Mouse (Mus musculus): Measurements from ENCODE around the gene Engase. TPM values are rescaled to one million over a fixed set of nuclear protein-coding genes. Genes with fewer than 3 reads are reported as not detected.

Engase gene
- polyA plus RNA-seq, 1 experiment, result 8.3 TPM

- Histone ChIP-seq H3K4me1 (ENCODE audit: control insufficient read depth, insufficient read depth, low read length) (peaks cover 17% of the 10 kb centered on the region; the same call in 1 of the 2 replicates), H3K27me3 (ENCODE audit: control insufficient read depth, insufficient read depth, low read length) (no peaks in the 10 kb centered on the region), H3K4me3 (replicated peaks; ENCODE audit: insufficient read depth, low read depth, low read length) (no peak overlapping the region), H3K27ac (ENCODE audit: insufficient read depth, low read length) (no peak overlapping the region)
- TF ChIP-seq CTCF (IDR thresholded peaks at IDR 0.05; ENCODE audit: borderline replicate concordance, insufficient read depth, low read depth, low read length) (no peak), POLR2A (IDR thresholded peaks at IDR 0.05; ENCODE audit: borderline replicate concordance, insufficient read depth, low read length) (no peak)
- DNase-seq, result no peak
- 60% methylated on average over 2 of the region's 2 CpGs for WGBS
These were observed 16.8 kb downstream of the Engase start for GRCm38 (mm10) chr11:118493458-118493857.

GRCm38 (mm10) chr11:118494001-118494737 is 17.5 kb downstream of the Engase start:
- H3K4me3 ChIP-seq (replicated peaks; ENCODE audit: insufficient read depth, low read depth, low read length), result no peak overlapping the region
- 81% methylated on average over 12 of the region's 12 CpGs for WGBS
- TF ChIP-seq CTCF (IDR thresholded peaks at IDR 0.05; ENCODE audit: borderline replicate concordance, insufficient read depth, low read depth, low read length) (no peak), POLR2A (IDR thresholded peaks at IDR 0.05; ENCODE audit: borderline replicate concordance, insufficient read depth, low read length) (no peak)
- H3K4me1 ChIP-seq (ENCODE audit: control insufficient read depth, insufficient read depth, low read length), result peaks cover 18% of the 10 kb centered on the region; the same call in 1 of the 2 replicates
- no peak for DNase-seq
- no peaks in the 10 kb centered on the region for H3K27me3 ChIP-seq (ENCODE audit: control insufficient read depth, insufficient read depth, low read length)
- H3K27ac ChIP-seq (ENCODE audit: insufficient read depth, low read length), result no peak overlapping the region

GRCm38 (mm10) chr11:118495065-118495464 is 18.4 kb downstream of the Engase start:
- H3K27ac ChIP-seq (ENCODE audit: insufficient read depth, low read length), result no peak overlapping the region
- no peak for TF ChIP-seq CTCF (IDR thresholded peaks at IDR 0.05; ENCODE audit: borderline replicate concordance, insufficient read depth, low read depth, low read length)
- no peak for TF ChIP-seq POLR2A (IDR thresholded peaks at IDR 0.05; ENCODE audit: borderline replicate concordance, insufficient read depth, low read length)
- no peak for DNase-seq

GRCm38 (mm10) chr11:118496066-118496689 is 19.5 kb downstream of the Engase start:
- TF ChIP-seq POLR2A (IDR thresholded peaks at IDR 0.05; ENCODE audit: borderline replicate concordance, insufficient read depth, low read length) (no peak), CTCF (IDR thresholded peaks at IDR 0.05; ENCODE audit: borderline replicate concordance, insufficient read depth, low read depth, low read length) (no peak)
- no peak overlapping the region for H3K27ac ChIP-seq (ENCODE audit: insufficient read depth, low read length)
- 38% methylated on average over 20 of the region's 20 CpGs for WGBS

More at GRCm38 (mm10) chr11:118495065-118495464, 18.4 kb downstream of the Engase start:
- 51% methylated on average over 5 of the region's 5 CpGs for WGBS
- Histone ChIP-seq H3K4me3 (replicated peaks; ENCODE audit: insufficient read depth, low read depth, low read length) (no peak overlapping the region), H3K27me3 (ENCODE audit: control insufficient read depth, insufficient read depth, low read length) (no peaks in the 10 kb centered on the region), H3K4me1 (ENCODE audit: control insufficient read depth, insufficient read depth, low read length) (peaks cover 18% of the 10 kb centered on the region; the same call in 1 of the 2 replicates)

GRCm38 (mm10) chr11:118502990-118503389 is 26.4 kb downstream of the Engase start:
- Histone ChIP-seq H3K27ac (ENCODE audit: insufficient read depth, low read length) (no peak overlapping the region), H3K27me3 (ENCODE audit: control insufficient read depth, insufficient read depth, low read length) (no peaks in the 10 kb centered on the region), H3K4me1 (ENCODE audit: control insufficient read depth, insufficient read depth, low read length) (peaks cover 47% of the 10 kb centered on the region), H3K4me3 (replicated peaks; ENCODE audit: insufficient read depth, low read depth, low read length) (no peak overlapping the region)
- DNase-seq, result no peak
- WGBS, result 37% methylated on average over 6 of the region's 6 CpGs
- TF ChIP-seq CTCF (IDR thresholded peaks at IDR 0.05; ENCODE audit: borderline replicate concordance, insufficient read depth, low read depth, low read length), result no peak
- no peak for TF ChIP-seq POLR2A (IDR thresholded peaks at IDR 0.05; ENCODE audit: borderline replicate concordance, insufficient read depth, low read length)

More at GRCm38 (mm10) chr11:118496066-118496689, 19.5 kb downstream of the Engase start:
- no peaks in the 10 kb centered on the region for H3K27me3 ChIP-seq (ENCODE audit: control insufficient read depth, insufficient read depth, low read length)
- DNase-seq, result peak in 1 of 2 experiments; percentile 50
- H3K4me3 ChIP-seq (replicated peaks; ENCODE audit: insufficient read depth, low read depth, low read length), result no peak overlapping the region
- peaks cover 18% of the 10 kb centered on the region; the same call in 1 of the 2 replicates for H3K4me1 ChIP-seq (ENCODE audit: control insufficient read depth, insufficient read depth, low read length)

GRCm38 (mm10) chr11:118503418-118504179 is 27.0 kb downstream of the Engase start:
- no peak overlapping the region for H3K27ac ChIP-seq (ENCODE audit: insufficient read depth, low read length)
- 42% methylated on average over 34 of the region's 34 CpGs for WGBS
- no peak for TF ChIP-seq POLR2A (IDR thresholded peaks at IDR 0.05; ENCODE audit: borderline replicate concordance, insufficient read depth, low read length)
- TF ChIP-seq CTCF (IDR thresholded peaks at IDR 0.05; ENCODE audit: borderline replicate concordance, insufficient read depth, low read depth, low read length), result no peak
- H3K4me1 ChIP-seq (ENCODE audit: control insufficient read depth, insufficient read depth, low read length), result peaks cover 46% of the 10 kb centered on the region
- no peaks in the 10 kb centered on the region for H3K27me3 ChIP-seq (ENCODE audit: control insufficient read depth, insufficient read depth, low read length)
- no peak for DNase-seq
- no peak overlapping the region for H3K4me3 ChIP-seq (replicated peaks; ENCODE audit: insufficient read depth, low read depth, low read length)

- 39% methylated on average over 5 of the region's 5 CpGs for WGBS
- Histone ChIP-seq H3K27me3 (ENCODE audit: control insufficient read depth, insufficient read depth, low read length) (no peaks in the 10 kb centered on the region), H3K4me3 (replicated peaks; ENCODE audit: insufficient read depth, low read depth, low read length) (no peak overlapping the region), H3K27ac (ENCODE audit: insufficient read depth, low read length) (no peak overlapping the region), H3K4me1 (ENCODE audit: control insufficient read depth, insufficient read depth, low read length) (peaks cover 46% of the 10 kb centered on the region)
- DNase-seq, result no peak
- TF ChIP-seq CTCF (IDR thresholded peaks at IDR 0.05; ENCODE audit: borderline replicate concordance, insufficient read depth, low read depth, low read length), result no peak
- no peak for TF ChIP-seq POLR2A (IDR thresholded peaks at IDR 0.05; ENCODE audit: borderline replicate concordance, insufficient read depth, low read length)
These were observed 27.5 kb downstream of the Engase start for GRCm38 (mm10) chr11:118504180-118504454.

All from cerebellum, adult 2 months (tissue).